Mouse (Mus musculus) cerebellum, adult 9-10 months (tissue): ENCODE results near the gene Lgmn.

ENCODE experiments used
- DNase-seq: peaks from one replicate; pipeline ENCODE4 v3.0.0; 2022

Gene Lgmn

DNA sequence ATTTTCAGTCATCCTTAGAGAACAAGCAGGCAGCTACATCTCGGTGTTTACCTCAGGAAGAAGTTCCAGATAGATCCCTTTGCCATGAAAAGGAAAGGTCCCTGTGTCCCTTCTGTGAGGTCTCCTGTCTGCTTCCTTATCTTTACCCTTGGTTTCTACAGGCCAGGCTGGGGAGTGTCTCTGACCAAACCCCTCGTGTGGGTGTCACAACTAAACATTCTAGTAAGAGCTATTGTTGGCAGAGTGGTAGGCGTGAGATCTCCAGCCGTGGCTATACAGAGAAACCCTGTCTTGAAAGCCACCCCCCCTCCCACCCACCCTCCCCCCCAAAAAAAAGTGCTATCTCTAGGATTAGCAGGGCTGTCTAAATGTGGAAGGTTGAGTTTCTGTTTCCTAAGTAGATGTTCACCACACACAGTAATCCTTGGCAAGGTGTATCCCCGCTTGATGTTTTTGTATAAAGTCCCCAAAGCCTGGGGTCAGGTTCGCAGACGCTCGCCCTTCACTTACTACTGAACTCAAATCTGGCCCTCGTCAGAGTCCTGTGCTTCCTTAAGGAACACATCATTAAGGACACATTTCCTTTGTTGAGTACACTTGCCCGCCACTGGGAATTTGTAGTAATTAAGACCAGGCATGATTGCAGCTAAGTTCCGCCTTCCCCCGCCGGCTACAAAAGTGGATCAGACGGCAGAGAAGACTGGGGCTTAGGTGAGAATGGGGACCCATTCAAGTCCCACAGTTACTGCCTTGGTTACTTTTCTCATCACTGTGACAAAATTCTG lies 94.4 kb downstream of the Lgmn start:
- DNase-seq: no peak
